Mouse (Mus musculus): ENCODE results near the gene Tdrd5. TPM values are rescaled to one million over a fixed set of nuclear protein-coding genes. Genes with fewer than 3 reads are reported as not detected.

Gene Tdrd5
- polyA plus RNA-seq, 1 experiment from 2014 or later = 1.2 TPM

- Histone ChIP-seq H3K36me3 (ENCODE audit: insufficient read depth, low read length) (no peaks in the 10 kb centered on the region), H3K27me3 (replicated peaks; ENCODE audit: insufficient read depth, low read length) (no peaks in the 10 kb centered on the region), H3K9ac (replicated peaks; ENCODE audit: low read depth) (no peak overlapping the region), H3K27ac (ENCODE audit: low read length) (no peak overlapping the region), H3K4me3 (ENCODE audit: low read depth, low read length) (no peak overlapping the region), H3K9me3 (ENCODE audit: low read length) (no peaks in the 10 kb centered on the region), H3K4me1 (ENCODE audit: insufficient read depth, low read depth, low read length) (no peaks in the 10 kb centered on the region), H3K4me2 (replicated peaks; ENCODE audit: low read depth, low read length) (no peak overlapping the region)
- TF ChIP-seq EP300 (IDR thresholded peaks at IDR 0.05) = no peak
- TF ChIP-seq CTCF (IDR thresholded peaks at IDR 0.05) = no peak
- DNase-seq (ENCODE audit: low spot score) = no peak
- ATAC-seq = no peak
- 65% methylated on average over 3 of the region's 3 CpGs for WGBS
Measured at GRCm38 (mm10) chr1:156247893-156248292, 55.6 kb downstream of the Tdrd5 start.

GRCm38 (mm10) chr1:156241713-156242348 lies 61.6 kb downstream of the Tdrd5 start:
- no peak overlapping the region for H3K27ac ChIP-seq (ENCODE audit: low read length)
- no peaks in the 10 kb centered on the region for H3K4me1 ChIP-seq (ENCODE audit: insufficient read depth, low read depth, low read length)
- 7% methylated on average over 14 of the region's 14 CpGs for whole genome bisulfite sequencing
- peak; percentile 92 for TF ChIP-seq CTCF (IDR thresholded peaks at IDR 0.05)
- TF ChIP-seq EP300 (IDR thresholded peaks at IDR 0.05) = no peak
- H3K9me3 ChIP-seq (ENCODE audit: low read length) = no peaks in the 10 kb centered on the region
- H3K9ac ChIP-seq (replicated peaks; ENCODE audit: low read depth) = no peak overlapping the region
- H3K4me3 ChIP-seq (ENCODE audit: low read depth, low read length) = no peak overlapping the region
- no peaks in the 10 kb centered on the region for H3K27me3 ChIP-seq (replicated peaks; ENCODE audit: insufficient read depth, low read length)
- no peak overlapping the region for H3K4me2 ChIP-seq (replicated peaks; ENCODE audit: low read depth, low read length)
- DNase-seq (ENCODE audit: low spot score) (peak; percentile 77), ATAC-seq (peak; percentile 57)
- no peaks in the 10 kb centered on the region for H3K36me3 ChIP-seq (ENCODE audit: insufficient read depth, low read length)

- Histone ChIP-seq H3K4me2 (replicated peaks; ENCODE audit: low read depth, low read length) (no peak overlapping the region), H3K4me1 (ENCODE audit: insufficient read depth, low read depth, low read length) (no peaks in the 10 kb centered on the region), H3K9me3 (ENCODE audit: low read length) (no peaks in the 10 kb centered on the region), H3K36me3 (ENCODE audit: insufficient read depth, low read length) (no peaks in the 10 kb centered on the region), H3K9ac (replicated peaks; ENCODE audit: low read depth) (no peak overlapping the region), H3K27me3 (replicated peaks; ENCODE audit: insufficient read depth, low read length) (no peaks in the 10 kb centered on the region), H3K4me3 (ENCODE audit: low read depth, low read length) (no peak overlapping the region), H3K27ac (ENCODE audit: low read length) (no peak overlapping the region)
- ATAC-seq (0 out of 2 replicates have a peak, but pooled peaks have one; percentile 12), DNase-seq (ENCODE audit: low spot score) (peak; percentile 42)
- TF ChIP-seq EP300 (IDR thresholded peaks at IDR 0.05) (no peak), CTCF (IDR thresholded peaks at IDR 0.05) (peak; percentile 68)
- 26% methylated on average over 2 of the region's 2 CpGs for WGBS
Measured at GRCm38 (mm10) chr1:156241035-156241434, 62.4 kb downstream of the Tdrd5 start.

GRCm38 (mm10) chr1:156231122-156231521 lies 72.3 kb downstream of the Tdrd5 start:
- DNase-seq (ENCODE audit: low spot score) (no peak), ATAC-seq (no peak)
- WGBS = 91% methylated on average over 6 of the region's 6 CpGs
- H3K9ac ChIP-seq (replicated peaks; ENCODE audit: low read depth) = no peak overlapping the region
- H3K36me3 ChIP-seq (ENCODE audit: insufficient read depth, low read length) = no peaks in the 10 kb centered on the region
- H3K9me3 ChIP-seq (ENCODE audit: low read length) = no peaks in the 10 kb centered on the region
- H3K4me2 ChIP-seq (replicated peaks; ENCODE audit: low read depth, low read length) = no peak overlapping the region
- H3K27me3 ChIP-seq (replicated peaks; ENCODE audit: insufficient read depth, low read length) = no peaks in the 10 kb centered on the region
- TF ChIP-seq CTCF (IDR thresholded peaks at IDR 0.05) (no peak), EP300 (IDR thresholded peaks at IDR 0.05) (no peak)
- H3K4me1 ChIP-seq (ENCODE audit: insufficient read depth, low read depth, low read length) = no peaks in the 10 kb centered on the region
- no peak overlapping the region for H3K27ac ChIP-seq (ENCODE audit: low read length)
- no peak overlapping the region for H3K4me3 ChIP-seq (ENCODE audit: low read depth, low read length)

GRCm38 (mm10) chr1:156230339-156231089 lies 73.0 kb downstream of the Tdrd5 start:
- peak; percentile 54 for DNase-seq (ENCODE audit: low spot score)
- Histone ChIP-seq H3K9me3 (ENCODE audit: low read length) (no peaks in the 10 kb centered on the region), H3K4me2 (replicated peaks; ENCODE audit: low read depth, low read length) (no peak overlapping the region), H3K27me3 (replicated peaks; ENCODE audit: insufficient read depth, low read length) (no peaks in the 10 kb centered on the region), H3K4me3 (ENCODE audit: low read depth, low read length) (no peak overlapping the region), H3K4me1 (ENCODE audit: insufficient read depth, low read depth, low read length) (no peaks in the 10 kb centered on the region), H3K27ac (ENCODE audit: low read length) (no peak overlapping the region), H3K36me3 (ENCODE audit: insufficient read depth, low read length) (no peaks in the 10 kb centered on the region), H3K9ac (replicated peaks; ENCODE audit: low read depth) (no peak overlapping the region)
- no peak for ATAC-seq
- TF ChIP-seq EP300 (IDR thresholded peaks at IDR 0.05) (no peak), CTCF (IDR thresholded peaks at IDR 0.05) (no peak)
- 28% methylated on average over 9 of the region's 9 CpGs for WGBS

- Histone ChIP-seq H3K4me3 (ENCODE audit: low read depth, low read length) (no peak overlapping the region), H3K4me1 (ENCODE audit: insufficient read depth, low read depth, low read length) (no peaks in the 10 kb centered on the region), H3K4me2 (replicated peaks; ENCODE audit: low read depth, low read length) (no peak overlapping the region), H3K27me3 (replicated peaks; ENCODE audit: insufficient read depth, low read length) (no peaks in the 10 kb centered on the region), H3K9me3 (ENCODE audit: low read length) (no peaks in the 10 kb centered on the region), H3K9ac (replicated peaks; ENCODE audit: low read depth) (no peak overlapping the region), H3K27ac (ENCODE audit: low read length) (no peak overlapping the region), H3K36me3 (ENCODE audit: insufficient read depth, low read length) (no peaks in the 10 kb centered on the region)
- TF ChIP-seq CTCF (IDR thresholded peaks at IDR 0.05) (peak; percentile 87), EP300 (IDR thresholded peaks at IDR 0.05) (no peak)
- DNase-seq (ENCODE audit: low spot score) (peak; percentile 57), ATAC-seq (no peak)
- 17% methylated on average over 7 of the region's 7 CpGs for WGBS
Measured at GRCm38 (mm10) chr1:156229448-156229847, 74.0 kb downstream of the Tdrd5 start.

Data from lung, postnatal 0 days (tissue).